Mouse (Mus musculus) E14TG2a.4 (cell line): ENCODE results near the gene Eppin.

Experiments
- CTCF ChIP-seq: conservative IDR thresholded peaks from 2 replicates; pipeline ENCODE4 v1.5.1; 2014; ENCODE audit warnings: low read length
- POU5F1 ChIP-seq: IDR thresholded peaks from 2 replicates; pipeline ENCODE4 v1.6.1; 2014; ENCODE audit warnings: low read length, borderline replicate concordance

DNA sequence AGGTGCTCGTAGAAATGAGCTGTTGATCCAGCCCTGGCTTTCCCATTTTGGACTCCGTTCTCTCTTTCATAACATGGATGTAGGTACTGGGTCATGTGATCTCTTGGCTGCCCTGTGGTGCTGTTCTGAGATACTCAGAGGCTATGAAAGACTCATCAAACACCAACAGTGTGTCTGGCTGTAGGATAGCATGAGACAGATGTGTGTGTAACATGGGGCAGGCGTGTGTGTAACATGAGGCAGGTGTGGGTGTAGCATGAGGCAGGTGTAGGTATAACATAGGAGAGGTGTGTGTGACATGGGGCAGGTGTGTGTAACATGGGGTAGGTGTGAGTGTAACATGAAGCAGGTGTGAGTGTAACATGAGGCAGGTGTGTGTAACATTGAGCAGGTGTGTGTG is 22.0 kb upstream of the Eppin start:
- TF ChIP-seq CTCF, result no peak
- no peak for TF ChIP-seq POU5F1
